Mouse (Mus musculus) frontal cortex, postnatal 10 days (tissue): ENCODE measurements at regions not wholly inside any gene's neighbourhood (a gene's known extent, or its start where the extent isn't known, plus 50 kb on each side); places are given as distances from the start of the nearest gene placed in this dataset.
A peak's percentile ranks its signal among the peaks of the same experiment; 100 is the strongest.

Experiments
- DNase-seq, 2 experiments: peaks; one replicate each; pipeline ENCODE4 v3.0.0; 2022; ENCODE audit warnings: low spot score in 2 of 2, mixed read lengths in 1 of 2

DNA sequence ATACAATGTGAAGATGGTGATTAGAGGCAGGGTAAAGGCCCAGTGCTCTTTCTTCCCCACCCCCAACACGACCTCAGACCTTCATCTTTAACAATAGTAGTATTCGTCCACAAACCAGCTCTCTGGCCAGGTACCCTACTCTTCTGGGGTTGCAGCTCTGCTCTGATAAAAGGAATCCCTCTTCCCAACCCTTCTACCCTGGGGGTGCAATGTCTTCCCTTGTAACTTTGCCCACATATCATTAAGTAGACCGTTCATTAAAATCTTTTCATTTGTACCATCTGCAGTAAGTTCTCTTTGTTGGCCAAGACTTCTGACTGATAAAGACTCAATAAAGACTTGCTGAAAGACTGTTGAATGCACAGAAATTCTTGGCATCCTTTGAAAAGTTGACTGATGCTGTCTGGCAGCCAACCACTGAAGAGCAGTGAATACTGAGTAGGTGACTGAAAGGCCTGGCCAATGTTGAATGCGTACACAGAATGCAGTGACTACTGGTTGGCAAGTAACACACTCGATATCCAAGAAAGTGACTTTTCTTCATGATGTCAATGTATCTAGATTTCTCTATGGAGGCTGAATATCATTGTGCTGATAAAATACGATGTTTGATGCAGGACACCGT, 547.4 kb upstream of the Sox9 start:
- no peak for DNase-seq

GRCm38 (mm10) chr11:112238960-112239884, 542.8 kb upstream of the Sox9 start:
- no peak for DNase-seq

GRCm38 (mm10) chr11:112252548-112252947, 529.5 kb upstream of the Sox9 start:
- DNase-seq: no peak

- DNase-seq: no peak
These were observed 529.0 kb upstream of the Sox9 start for GRCm38 (mm10) chr11:112253061-112253460.

- DNase-seq: no peak
These were observed 525.7 kb upstream of the Sox9 start for GRCm38 (mm10) chr11:112256326-112256725.

DNA sequence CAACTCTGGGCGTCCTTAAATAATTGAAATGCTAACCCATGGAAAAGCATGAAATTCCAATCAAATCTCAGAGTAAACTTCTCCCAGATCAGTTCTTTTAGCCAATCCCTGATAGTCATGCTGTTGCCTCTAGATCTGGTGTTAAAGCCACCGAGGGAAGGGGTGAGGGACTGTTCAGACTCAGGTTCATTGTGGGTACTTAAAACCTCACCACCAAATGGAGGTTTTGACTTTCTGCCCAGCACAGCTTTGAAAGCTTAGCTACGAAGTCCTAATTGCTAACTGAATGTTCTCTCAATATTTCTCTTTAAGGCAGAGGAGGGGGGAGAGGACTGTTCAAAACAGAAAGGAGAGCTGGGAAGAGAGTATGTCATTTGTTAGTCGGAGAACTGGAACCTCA, 517.9 kb upstream of the Sox9 start:
- no peak for DNase-seq

GRCm38 (mm10) chr11:112270911-112271310, 511.1 kb upstream of the Sox9 start:
- DNase-seq: no peak

DNA sequence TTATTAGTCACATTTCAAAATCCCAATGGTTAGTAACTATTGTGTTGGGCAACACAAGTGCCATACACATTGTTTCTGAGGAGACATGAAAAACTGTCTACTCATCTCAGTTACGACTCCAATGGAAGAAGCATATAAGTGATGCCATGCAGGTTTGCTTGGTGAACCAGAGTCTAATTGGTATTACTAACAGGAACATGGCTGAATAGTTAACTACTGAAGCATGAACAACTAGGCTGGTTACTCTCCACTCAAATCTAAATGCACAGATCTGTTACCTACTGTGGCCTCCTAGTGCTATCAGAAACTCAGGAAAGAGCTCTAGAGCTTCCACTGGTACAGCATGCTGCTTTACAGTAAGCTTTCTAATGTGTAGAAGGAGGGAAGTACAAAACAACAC, 503.5 kb upstream of the Sox9 start:
- DNase-seq: no peak

- no peak for DNase-seq
These were observed 499.1 kb upstream of the Sox9 start for GRCm38 (mm10) chr11:112282911-112283310.

DNA sequence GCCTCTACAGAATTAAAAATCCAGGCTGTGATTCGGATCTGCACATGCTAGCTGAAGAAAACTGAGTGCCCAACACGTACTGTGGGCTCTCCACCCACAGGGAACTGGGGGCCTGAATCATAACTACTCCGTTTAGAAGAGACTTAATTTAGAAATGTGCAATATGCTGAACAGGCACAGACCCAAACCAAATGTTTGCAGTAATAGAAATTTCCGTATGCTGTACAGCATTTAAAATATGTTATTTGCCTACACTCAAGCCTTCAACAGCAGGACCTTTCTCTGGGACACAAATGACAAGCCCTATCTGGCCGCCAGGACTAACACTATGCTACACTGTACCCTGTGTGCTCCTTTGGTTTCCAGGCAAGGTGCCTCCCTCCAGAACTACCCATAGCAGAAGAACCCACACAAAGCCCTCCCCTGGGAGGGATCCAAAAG, 483.1 kb upstream of the Sox9 start:
- DNase-seq: peak; percentile 12 to 30

GRCm38 (mm10) chr11:112303091-112303490, 478.9 kb upstream of the Sox9 start:
- no peak for DNase-seq

DNA sequence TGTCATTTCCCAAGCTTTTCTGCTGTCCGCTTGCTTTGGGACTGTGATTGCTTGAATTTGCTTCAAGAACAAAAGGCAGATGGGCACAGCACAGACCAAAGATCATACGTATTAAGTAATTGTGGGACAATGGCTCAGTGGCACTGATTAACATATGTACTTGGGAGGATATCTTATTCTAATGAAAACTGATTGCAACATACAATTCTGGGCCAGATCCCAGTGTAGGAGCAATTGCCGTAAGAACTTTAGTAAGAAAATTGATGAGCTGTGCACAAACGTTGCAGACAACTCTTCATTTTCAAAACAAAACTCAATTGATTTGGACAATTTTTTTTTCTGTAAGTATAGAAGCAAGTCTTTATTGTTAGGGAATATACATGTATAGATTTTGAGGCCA, 456.2 kb upstream of the Sox9 start:
- no peak for DNase-seq

DNA sequence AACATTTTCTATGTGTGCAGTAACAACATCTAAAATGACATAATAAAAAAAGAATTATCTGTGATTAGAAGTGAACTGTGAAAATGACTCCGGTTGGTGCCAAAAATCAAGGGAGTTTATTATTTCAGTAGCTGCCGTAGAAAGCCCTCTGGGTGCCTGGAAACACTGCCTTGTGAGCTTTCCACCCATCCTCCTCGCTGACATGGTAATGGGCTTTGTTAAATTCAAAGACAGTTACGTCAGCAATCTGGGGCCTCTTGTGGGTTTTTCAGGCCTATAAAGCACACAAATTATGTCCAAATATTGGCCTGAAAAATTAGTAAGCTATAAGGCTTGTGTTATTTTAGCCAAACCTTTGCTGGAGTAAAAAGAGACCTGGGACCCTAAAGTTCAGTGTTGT, 454.4 kb upstream of the Sox9 start:
- DNase-seq: no peak

GRCm38 (mm10) chr11:112345133-112345532, 436.9 kb upstream of the Sox9 start:
- DNase-seq: no peak

GRCm38 (mm10) chr11:112345586-112345985, 436.4 kb upstream of the Sox9 start:
- no peak for DNase-seq

GRCm38 (mm10) chr11:112346089-112346488, 435.9 kb upstream of the Sox9 start:
- no peak for DNase-seq

- DNase-seq: no peak
These were observed 435.5 kb upstream of the Sox9 start for GRCm38 (mm10) chr11:112346532-112346931.

- no peak for DNase-seq
These were observed 426.7 kb upstream of the Sox9 start for GRCm38 (mm10) chr11:112355311-112355710.

GRCm38 (mm10) chr11:112366715-112367114, 415.3 kb upstream of the Sox9 start:
- DNase-seq: no peak

- DNase-seq: no peak
These were observed 411.1 kb upstream of the Sox9 start for GRCm38 (mm10) chr11:112370941-112371340.

DNA sequence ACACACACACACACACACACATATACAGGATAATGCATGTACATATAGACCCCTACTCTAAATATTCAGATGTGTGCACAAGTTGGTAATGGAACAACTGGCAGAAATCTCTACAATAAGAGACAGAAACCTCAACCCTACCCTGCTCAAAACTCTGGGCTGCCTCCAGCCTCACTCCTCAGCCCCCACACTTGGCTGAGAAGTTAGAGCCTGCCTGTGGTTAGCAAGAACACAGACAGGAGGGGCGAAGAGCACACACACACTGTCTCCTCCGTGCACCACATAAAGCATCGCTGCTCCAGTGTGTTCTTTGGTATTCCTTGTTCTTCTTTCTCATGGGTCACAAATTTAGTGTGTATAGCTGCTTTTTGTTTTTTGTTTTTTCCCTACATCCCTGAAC, 382.0 kb upstream of the Sox9 start:
- DNase-seq: no peak

DNA sequence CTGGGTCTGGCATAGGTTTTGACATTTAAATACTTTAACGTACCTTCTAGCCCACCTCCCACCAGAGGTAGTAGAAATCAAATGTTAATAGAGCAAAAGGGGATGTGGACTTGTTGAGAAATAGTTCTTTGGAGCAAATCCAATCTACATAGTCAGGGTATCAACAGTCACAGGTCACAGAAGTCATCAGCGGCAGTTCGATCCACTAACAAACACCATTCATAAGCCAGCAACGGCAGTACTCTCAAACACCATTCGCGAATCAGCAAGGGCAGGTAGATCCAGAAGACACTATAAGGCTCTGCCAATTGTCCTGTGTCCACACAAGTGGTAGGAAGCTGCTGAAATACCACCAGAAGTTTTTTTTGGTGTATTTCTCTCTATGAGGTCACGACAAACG, 374.3 kb upstream of the Sox9 start:
- no peak for DNase-seq

DNA sequence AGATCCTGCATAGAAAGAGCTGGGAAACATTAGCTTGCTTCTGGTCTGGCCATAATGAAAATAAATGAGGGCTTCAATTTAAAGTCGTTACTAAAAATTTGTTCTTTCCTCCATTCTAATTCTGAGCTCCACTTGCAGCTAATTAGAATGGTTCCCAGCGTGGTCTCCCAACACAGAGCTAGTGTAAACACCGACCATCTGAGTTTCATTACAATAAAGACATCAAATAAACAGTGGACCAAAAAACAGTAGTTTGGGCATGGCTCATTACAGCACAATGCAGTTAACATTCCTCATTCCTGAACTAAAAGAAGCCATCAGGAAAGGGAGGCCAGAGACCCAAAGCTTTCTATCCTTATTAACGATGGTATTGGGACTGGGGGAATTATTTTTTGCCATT, 369.6 kb upstream of the Sox9 start:
- no peak for DNase-seq
